Mouse (Mus musculus) liver, embryonic 14.5 days (tissue): ENCODE data around the gene Mettl24.

Experiments used
- CTCF ChIP-seq: IDR thresholded peaks from 2 replicates; pipeline ENCODE4 v1.5.1; 2016; ENCODE audit warnings: antibody characterized with exemption, low read depth, control low read depth
- EP300 ChIP-seq: IDR thresholded peaks from 2 replicates; pipeline ENCODE4 v1.6.1; 2016; ENCODE audit warnings: antibody characterized with exemption, low read depth

DNA sequence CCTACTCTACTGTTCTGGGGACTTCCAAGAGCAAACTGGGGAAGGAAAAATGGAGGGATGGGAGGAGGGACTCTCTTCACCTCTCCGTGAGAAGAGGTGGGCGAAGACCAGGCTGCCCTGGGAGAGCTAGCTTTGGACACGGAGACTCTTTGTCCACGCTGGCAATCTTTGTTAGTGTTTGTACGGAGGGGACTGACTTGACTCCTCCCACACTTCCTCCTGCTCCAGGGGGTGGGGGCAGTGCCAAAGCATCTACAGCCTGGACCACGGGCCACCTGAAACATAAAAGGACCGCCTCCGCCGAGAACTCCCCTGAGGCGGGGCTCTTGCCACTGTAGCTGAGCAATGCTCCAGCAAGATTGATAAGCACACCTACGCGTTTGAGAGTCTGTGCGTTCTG, 8.9 kb upstream of the Mettl24 start:
- TF ChIP-seq EP300 = no peak
- TF ChIP-seq CTCF = no peak
